Mouse (Mus musculus): ENCODE results near the gene Pigf.

GRCm38 (mm10) chr17:87056761-87057160 lies 31.6 kb upstream of the Pigf start:
- TF ChIP-seq CTCF (IDR thresholded peaks at IDR 0.05; ENCODE audit: extremely low read depth, insufficient read length, insufficient replicate concordance, low read depth, low read length) (no peak), POLR2A (IDR thresholded peaks at IDR 0.05; ENCODE audit: low read depth, low read length) (no peak)

Measured in small intestine, adult 2 months (tissue).